Mouse (Mus musculus) monocyte, adult 59 days (primary cell): ENCODE results near the gene Tmx1. TPM values are rescaled to one million over a fixed set of nuclear protein-coding genes. Genes with fewer than 3 reads are reported as not detected.

Experiments
- total RNA-seq, 2 experiments: library from RNA; stranded (reverse); gene quantifications; one replicate each; pipeline ENCODE4 v1.2.4; 2023

Gene Tmx1
- 10 to 100 TPM; 33.8 to 35.6 TPM for total RNA-seq

DNA sequence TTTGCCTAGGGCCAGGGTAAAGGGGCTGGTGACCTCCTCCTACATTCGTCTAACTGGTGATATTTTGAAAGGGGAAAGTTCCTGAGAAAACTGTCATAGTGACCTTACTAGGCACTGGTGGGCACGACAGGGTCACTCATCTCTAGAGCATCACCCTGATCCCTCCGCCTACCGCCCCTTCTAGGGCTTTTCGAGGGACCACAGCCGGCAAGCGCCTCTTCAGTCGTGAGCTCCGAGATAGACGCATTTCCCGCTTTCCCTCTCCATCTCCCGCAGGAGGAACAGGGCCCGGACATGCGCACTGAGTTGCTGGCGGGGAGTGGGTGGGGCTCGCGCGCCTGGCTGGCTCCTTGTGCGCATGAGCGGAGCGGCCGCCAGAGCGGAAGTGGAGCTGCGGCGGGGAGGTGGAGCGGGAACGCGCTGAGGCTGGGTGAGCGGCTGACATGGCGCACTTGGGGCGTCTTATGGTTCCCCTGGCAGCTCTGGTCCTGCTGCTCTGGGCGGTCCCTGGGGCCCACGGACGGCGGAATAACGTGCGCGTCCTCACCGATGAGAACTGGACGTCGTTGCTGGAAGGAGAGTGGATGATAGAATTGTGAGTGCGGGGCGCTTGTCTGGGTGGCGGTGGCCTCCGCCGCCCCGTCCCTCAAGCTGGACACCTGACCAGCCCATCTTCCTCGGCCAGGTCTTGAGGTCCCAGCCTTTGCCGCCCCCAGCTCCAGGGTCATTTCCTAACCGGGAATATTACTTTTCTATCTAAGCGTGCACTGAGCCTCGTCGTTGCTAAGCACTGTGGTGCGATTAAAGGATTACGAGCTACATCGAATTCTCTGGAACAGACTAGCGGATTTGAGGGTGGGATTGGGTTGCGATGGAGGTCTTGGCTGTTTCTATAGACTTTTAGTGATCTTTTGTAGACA is at the start of gene Tmx1:
Gene Tmx1 (plus strand): TSS at position 370 of the 920 bp plus-strand sequence.

Other genes starting within 250 kb of the Tmx1 start
- gene Pygl, start 221.6 kb upstream of the Tmx1 start, total RNA-seq = 100 to 1,000 TPM; 174 to 200 TPM
- gene Trim9, start 105.5 kb upstream of the Tmx1 start, total RNA-seq = not detected